Mouse (Mus musculus) cerebellum, adult 11 months (tissue): ENCODE results near the gene S100a6.

Experiments used
- DNase-seq: peaks from one replicate; pipeline ENCODE4 v3.0.0; 2022

The S100a6 gene

DNA sequence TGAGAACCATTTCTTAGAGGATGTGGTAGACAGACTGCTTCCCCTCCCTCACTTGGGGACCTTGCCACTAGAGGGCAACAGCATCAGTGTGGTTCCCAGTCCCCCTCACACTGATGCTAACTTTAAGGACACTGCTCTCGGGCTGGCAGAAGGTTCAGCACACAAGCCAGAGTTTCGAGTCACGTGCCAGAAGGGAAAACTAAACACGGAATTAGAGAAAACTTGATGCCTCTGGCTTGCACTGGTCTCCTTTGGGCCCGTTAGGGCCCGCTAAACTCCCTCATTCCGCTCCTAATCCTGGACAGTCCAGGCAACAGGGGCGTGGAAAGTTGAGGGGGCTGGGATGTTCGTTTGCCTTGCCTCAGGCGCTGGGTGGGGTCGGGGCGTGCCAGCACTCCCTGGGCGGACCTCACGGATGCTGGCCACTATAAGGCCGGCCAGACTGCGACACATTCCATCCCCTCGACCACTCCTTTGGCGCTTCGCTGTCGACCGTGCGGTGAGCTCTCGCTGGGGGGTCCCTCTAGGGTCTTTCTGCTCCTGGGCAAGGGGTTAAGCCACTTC is at the start of gene S100a6:
Gene S100a6, plus strand, starts transcription at position 155 of the 564 bp plus-strand sequence.
- no peak for DNase-seq

DNA sequence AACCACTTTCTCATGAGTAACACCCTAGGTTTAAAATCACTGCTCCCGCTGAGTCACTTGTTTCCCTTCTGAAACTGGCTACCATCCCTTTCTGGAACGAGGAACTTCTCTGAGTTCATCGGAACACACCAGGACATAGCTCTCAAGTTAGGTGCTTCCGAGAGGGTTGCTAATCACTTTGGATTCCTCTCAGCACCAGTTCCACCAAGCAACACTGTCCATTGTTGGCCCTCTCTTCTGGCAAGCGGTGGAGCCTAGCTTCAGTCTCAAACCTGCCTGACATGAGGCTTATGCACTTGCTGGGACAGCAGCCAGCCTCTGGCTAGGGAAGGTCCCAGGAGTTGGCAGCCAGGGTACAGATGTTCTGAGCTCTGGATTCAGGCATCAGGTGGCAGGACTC is 38.0 kb upstream of the S100a6 start:
- no peak for DNase-seq

DNA sequence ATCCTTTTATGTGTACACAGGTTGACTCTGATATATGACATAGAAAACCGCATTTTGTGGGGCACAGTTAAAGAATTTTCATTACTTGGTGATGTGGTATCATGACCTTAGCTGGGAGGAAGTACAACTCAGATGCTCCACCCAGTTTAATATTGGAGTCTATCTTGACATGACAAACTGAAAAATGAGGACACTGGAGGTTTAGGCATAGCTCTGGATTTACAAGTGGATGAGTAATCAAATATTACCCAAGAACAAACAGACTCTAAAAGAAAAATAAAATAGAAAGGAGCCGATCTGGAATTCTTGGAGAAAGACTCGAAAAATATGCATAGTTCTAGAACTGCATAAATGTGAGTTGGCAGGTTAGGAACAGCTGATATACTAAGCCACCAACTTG is 37.4 kb upstream of the S100a6 start:
- DNase-seq = no peak

DNA sequence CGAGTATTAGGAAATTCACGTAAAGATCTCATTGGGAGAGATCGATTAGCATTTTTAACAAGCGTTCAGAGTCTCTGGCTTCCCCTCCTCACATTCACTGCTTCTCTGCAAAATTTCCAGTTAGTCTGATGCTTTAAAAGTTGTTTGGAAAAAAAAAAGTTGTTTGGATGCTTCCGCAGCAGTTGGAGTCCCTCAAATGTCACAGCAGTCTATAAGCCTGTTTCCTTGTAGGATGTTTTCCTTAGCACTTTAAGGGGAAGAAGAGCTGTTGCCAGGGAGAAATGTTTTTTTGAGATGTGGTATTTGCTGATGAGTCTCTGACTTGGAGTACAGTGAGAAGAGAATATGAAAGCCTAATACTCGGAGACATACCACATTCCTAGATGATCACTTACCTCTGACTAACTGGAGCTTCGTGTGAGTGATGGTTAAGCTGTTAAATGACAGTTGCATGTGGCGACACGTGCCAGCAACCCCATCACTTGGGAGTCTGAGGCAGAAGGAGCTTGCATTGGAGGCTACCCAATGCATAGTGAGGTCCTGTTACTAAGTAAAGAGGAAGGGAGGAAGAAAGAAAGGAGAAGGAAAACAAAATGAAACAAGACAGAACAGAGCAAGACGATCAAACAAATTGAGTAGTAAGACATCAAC is 36.2 kb upstream of the S100a6 start:
- DNase-seq = no peak

DNA sequence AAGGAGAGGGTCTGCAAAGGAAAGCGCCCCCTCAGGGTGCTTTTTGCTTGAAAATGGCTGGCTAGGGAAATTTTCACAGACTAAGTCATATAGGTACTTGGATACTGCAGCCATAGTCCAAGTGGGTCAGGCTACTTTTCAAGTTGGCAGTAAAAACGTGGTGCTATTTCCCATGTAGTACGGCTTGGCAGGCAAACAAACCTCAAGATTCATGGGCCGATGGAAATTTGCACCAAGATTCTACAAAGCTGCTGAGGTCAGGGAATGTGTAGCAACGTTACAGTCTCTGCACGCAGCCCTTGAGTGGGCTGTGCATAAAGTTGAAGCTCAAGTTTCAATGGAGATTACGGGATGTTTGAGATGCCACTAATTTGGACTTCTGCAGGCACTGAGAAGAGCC is 33.2 kb upstream of the S100a6 start:
- no peak for DNase-seq

DNA sequence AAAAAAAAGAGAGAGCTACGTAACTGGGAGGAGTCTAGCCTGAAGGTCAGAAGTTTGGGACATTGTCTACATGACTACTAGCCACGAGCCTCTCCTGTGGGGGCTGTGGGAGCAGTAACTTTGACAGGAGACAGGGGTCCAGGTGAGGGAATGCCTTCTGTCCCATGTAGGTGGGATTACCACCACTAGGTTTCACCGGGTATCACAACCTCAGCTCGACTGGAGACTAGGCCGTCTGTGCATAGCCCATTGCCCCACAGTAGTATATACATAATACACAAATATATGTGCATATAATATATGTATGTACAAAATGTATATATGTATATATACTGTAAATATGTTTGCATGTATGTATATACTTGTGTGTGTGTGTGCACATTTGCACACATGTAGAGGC is 31.5 kb upstream of the S100a6 start:
- no peak for DNase-seq

DNA sequence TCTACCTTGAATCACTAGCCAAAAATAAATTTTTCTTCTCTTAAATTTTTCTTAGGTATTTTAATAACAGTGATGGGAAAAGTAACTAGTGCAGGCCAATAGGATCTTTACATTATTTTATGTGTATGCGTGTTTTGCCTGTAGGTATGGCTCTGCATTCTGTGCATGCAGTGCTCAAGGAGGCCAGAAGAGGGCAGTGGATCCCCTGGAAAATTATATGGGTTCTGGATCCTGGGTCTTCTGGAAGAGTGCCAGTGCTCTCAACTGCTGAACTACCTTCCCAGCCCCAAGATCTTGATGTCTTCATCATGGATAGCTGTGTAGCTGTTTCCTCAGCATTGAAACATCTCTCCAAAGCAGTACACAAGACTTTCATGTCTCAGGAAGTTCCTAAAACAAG is 30.5 kb upstream of the S100a6 start:
- DNase-seq = no peak

DNA sequence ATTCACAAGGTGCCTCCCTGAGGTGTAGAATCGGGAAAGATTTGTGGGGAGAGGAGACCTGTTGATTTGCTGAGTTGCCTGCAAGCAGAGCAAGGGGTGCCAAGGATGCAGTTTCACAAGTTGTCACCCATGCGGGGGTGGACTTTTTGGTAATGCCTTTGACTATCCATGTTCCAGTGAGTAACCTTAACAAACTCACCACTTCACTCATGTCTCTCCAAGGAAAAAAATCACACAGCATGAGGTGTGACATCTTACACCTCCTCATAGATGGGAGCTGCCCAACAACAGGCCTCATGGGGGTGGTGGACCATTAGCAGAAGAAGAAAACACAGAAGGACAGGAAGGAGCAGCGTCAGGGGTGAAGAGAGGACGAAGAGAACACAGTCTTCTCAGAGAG is 30.1 kb upstream of the S100a6 start:
- DNase-seq = no peak

DNA sequence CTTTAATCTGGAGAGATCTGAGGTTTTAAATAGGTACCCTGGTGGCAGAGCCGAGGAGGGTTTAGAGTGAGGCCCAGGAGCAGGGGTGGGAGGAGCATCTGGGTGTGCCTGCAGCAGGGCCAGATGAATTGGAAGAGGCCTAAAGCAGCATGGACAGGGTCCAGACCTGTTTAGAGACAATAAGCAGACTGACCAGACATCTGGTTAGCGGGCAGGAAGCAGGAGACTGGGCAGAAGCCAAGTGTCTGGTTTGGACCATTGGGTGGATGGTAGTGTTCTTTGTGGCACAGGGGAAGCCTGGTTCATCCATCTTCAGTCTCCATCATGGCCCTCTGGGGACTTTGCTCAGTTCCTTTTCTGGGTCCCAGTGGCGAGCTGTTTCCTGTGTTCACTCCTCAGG is 28.8 kb upstream of the S100a6 start:
- no peak for DNase-seq

DNA sequence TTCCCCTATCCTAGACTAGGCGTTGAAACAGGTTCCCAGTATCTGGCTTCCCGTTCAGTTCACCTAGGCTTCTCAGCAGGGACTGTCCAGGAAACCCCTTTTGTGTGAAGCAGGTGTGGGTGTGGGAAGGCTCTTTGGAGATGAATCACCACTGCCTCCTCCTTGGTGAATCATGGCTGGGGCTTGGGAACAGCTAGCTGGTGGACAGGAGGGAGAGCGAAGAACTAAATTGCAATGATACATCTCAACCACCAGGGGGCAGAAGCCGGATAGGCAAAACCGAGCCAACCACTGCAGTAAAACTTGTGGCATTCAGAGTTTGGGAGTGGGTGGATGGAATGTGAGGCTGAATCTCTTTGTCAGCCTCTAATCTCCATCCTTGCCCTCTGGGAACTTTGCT is 27.1 kb upstream of the S100a6 start:
- DNase-seq = peak; percentile 7

DNA sequence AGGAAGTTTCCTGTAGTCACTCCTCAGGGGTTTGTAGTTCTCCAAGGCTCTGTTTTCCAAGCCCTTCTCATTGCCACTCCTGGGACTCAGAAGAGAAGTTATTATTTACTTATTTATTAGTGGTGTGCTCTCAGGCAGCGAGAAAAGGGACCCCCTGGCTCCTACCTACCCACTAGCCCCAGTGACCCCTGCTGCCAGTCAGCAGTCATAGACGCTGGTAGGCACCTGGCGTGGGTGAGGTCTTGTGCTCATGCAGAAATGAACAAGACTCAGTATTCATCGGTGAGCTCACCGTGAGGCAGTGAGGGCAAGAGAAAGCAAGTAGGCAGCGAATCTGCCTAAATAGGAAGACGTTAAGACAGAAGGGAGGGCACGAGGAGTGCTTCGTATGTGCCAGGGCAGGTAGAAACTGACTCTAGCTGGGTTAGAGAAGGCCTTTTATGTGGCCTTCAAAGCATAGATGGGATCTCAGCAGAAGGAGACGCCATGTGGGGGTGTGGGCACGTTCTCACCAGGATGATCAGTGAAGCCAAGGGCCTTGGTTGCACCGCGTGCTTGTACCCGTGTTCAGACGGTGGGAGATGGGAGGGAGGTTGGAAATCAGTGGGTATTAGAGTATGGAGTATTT is 26.6 kb upstream of the S100a6 start:
- DNase-seq = no peak

DNA sequence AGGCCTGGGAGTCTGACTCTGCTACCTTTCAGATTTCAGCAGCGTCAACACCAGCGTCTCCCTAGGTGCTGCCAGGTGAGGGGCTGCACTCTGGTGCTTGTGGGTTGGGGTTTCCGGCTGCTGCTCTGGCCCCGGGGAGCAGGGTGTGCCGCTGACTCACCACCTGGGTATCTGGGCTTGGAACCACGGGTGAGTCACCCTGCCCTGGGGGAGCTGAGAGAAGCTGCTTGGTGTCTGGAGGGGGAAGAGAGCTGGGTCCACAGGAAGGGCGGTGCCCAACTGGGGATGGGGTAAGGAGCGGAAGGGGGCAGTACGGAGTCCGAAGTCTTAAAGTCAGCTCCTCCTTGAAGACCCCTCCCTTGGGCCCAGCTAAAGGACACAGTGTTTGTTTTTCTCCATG is 25.8 kb upstream of the S100a6 start:
- DNase-seq = no peak

DNA sequence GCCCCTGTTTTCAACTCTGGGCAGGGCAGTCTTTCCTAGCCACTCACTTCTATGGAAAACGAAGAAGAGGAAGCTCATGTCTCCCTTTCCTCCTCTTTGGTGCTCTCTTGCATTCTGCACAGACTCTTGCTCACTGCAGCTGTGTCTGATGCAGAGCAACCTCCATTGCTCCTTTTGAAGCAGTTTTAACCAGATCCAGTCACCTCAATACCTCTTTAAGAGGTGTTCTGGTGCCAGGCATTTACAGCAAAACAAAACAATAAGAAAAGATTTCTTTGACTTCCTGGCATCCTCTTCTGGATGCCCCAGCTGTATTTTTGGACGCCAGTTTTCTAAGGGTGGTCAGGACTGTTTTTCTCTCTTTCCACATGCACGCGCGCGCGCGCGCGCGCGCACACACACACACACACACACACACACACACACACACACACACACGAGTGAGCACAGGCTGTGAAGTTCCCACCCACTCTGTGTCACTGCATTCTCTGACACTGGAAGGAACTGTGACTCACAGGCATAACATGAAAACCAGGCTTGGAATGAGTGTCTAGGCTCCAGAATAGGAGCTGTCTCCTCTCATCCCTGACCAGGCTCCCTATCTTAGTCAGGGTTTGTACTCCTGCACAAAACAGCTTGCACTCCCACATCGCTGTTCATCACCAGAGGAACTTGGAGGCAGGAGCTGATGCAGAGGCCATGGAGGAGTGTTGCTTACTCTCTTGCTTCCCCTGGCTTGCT is 25.2 kb upstream of the S100a6 start:
- DNase-seq = no peak

DNA sequence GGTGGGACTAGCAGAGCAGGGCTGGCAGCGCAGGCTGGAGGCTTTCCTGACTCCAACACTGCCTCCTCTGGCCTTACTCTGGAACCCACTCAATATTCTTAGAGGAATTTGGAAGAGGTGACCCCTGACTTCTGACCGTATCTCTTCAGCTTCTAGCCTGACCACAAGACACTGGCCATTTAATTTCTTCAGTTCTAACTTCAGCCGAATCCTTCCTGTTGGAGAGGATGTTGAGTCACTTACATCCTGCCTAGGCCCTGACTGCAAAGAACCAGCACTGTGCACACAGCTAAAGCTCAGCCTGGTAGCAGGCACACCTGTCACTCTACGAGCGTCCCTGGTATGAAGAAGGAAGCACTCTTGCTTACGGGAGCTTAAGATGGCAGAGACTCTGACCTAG is 23.3 kb upstream of the S100a6 start:
- no peak for DNase-seq

DNA sequence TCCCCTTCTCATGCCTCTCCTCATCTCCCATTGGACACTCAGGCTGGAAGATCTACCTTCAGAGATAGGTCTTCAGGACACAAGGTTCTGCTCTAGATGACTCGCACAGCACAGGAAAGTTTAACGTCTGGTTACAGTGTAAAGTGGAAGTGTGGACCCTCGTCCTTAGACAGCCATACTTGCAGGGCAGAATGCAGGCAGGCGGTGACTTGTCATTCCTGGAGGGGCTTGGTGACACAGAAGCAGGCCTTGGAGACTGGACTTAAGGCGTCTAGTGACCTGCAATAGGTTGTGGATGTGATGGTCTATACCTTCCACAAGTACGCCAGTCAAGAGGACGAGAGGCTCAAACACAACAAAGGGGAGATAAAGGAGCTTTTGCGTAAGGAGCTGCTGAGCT is 22.7 kb upstream of the S100a6 start, which contains the start of gene S100a2:
Gene S100a2, plus strand, starts transcription at position 301 of the 400 bp plus-strand sequence.
- no peak for DNase-seq

DNA sequence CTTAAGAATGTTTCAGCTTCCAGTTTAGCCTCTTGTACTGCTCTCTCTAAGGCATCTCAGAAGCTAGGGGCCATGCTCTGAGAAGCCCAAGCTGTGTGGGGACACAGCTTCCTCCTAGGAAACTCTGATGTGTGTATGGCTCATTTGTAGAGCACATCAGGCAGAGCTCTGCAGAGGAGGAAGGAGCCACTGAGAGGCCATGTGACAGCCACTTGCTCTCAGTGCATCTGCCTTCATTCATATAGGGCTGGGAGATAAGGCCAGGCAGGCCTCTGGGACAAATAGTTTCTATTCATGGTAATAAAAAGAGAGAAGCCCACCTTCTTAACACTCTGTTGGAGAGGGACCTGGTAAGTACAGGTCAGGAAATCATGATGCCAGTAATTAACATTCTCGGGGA is 18.2 kb upstream of the S100a6 start:
- no peak for DNase-seq

DNA sequence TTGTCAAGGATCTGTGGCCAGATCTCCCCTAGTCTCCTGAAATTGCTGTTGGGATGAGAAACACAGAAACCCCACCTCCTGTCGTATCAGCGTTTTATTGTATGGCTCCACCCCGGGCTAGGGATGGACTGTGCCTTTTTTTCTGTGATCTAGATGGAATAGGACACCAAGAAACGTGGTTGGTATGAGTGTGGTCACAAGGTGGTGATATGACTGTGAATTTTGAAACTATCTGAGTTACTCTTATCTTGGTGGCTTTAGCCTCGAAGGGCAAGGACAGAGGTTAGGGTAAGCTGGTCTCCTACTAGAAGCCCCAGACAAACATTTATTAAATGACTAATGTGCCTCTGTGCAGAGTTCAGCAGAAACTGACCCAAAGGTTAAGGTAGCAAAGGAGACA is 17.1 kb upstream of the S100a6 start:
- DNase-seq = no peak

DNA sequence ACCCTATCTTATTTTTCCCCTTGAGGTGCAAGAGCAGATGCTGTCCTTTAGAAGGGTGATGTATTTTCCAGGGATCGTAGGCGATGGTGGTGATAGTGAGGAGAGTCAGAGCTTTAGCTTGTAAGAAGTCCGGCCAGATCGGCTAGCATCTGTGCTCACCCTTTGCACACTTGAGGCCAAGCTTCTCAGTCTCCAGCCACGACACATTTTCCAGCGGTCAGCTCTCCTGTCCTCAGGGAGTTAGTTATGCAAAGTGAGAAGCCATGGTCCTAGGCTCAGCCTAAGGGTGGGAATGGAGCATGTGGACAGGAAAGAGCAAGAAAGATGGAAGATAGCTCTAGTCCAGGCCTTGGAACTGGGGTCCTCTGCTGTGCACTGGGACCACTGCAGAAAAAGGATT is 15.9 kb upstream of the S100a6 start:
- no peak for DNase-seq

DNA sequence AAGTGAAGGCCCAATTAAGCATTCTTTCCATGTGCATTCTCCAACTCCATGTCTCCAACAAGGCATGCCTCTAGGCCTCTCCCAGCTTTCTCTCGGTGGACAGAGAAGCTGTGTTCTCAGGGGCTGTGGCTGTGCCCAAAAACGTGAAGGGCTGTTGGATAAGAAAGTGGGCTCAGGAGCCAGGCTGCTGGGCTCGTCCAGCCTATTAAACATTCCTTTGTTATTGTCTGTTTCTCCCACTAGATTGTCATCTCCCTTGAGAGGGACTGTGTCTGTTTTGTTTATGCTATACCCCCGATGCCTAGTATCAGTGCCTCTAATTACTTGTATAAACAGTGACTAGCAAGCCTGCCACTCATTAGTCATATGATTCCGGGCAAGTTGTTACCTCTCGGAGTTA is 14.9 kb upstream of the S100a6 start:
- no peak for DNase-seq

DNA sequence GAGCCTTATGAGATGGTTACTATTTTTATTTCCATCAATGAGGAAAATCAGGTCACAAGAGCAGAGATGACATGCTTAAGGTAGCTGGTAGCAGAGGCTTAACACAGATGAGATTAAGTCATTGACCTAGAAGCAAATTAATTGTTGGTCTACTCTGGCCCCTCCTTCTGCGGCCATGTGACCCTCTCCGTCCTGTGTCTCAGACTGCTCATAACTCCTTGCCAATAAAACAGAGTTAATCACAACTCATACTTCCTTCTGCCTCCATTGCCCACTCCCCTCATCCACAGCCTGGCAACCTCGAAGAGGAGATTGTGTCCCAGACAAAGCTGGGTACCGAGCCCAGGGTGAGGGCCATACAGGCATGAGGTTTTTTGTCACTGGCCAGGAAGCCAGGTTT is 14.5 kb upstream of the S100a6 start:
- no peak for DNase-seq

DNA sequence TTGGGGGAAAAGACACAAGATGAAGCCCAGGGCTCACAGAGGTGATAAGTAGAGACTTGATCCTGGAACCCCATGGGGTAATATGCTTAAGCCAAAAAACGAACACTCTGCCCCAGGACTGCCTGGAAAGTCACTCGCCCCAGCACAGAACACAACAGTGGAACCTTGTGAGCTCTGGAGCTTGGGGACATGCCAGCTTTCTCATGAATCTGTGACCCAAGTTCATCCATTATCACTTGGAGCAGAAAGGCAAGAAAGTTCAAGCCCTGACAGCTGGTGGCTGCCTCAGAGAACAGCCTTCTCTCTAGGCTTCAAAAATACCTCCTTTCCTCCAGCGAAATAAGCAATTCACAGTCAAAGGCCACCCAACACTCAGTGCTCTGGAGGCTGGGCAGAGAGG is 13.3 kb upstream of the S100a6 start:
- DNase-seq = no peak

DNA sequence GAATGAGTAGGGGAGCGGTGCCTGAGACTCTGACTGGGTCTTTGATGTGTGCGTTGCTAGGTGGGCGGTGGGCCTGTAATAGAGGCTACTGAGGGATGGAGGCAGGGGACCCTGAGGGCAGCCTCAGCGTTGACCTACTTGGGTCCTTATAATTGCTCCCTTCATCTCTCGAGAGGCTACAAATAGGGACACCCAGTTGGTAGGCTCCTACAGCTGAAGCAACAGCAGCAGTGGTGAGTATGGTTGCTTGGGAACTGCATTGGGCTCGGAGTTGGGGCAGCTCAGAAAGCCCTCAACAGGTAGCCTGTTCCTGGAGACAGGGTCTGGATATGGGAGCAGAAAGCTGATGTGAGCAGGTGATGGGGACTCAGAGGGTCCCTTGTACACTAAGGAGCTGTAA is 12.6 kb upstream of the S100a6 start:
- DNase-seq = no peak

DNA sequence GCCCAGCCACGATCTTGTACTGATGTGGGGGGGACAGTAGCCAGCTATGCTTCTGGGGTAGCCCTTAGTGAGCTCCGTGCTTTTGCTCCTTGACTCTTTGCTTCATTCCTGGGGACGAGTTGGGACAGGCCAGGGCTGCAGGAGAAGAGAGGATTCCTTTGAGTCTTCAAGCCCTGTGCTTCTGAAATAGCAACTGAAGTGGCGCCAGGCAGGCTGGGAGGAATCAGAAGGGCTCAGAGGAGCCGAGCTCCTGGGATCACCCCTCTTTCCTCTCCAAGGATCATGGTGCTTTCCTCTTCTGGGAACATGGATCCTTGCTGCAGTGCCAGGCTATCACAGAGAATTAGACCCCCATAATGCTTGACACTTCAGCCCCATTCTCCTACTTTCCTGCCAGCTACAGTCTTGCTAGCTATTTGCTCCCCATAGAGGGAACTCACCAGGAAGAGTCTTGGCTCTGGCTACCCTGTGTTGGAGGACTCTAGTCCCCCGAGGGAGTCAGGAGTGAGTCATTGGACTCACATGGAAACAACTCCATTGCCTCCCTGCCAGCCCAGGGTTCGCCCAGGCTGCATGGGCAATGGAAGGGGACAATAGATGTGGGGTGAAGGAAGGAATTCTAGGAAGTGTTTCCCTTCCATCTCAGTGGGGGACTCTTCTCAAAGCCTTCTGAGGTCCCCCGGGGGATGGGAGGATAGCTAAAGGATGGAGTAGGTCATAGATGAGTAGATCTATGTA is 12.1 kb upstream of the S100a6 start:
- no peak for DNase-seq
